Mouse (Mus musculus): ENCODE measurements around the gene Epb41l4b.

DNA sequence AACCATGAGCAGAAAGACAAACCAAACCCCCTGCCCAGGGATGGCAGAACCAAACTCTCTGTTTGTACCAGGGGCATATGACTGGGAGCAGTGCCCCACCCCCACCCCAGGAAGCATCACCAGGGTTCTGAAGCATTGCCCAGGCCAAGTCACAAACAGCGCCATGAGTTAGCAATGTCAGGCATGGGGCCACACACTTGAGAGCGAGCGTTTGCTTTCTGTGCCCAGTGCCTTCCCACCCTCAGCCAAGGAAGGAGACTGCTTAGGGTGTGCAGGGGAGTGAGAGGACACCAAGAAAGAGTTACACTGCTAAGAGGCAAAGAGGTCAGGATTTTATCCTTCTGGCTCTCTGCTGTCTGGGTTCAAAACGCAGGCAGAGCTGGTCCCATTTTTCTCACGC is 132.8 kb downstream of the Epb41l4b start:
- TF ChIP-seq CTCF (IDR thresholded peaks at IDR 0.05; ENCODE audit: insufficient read depth, low read depth, low read length) (no peak), POLR2A (IDR thresholded peaks at IDR 0.05; ENCODE audit: insufficient read depth, low read depth, low read length) (no peak)

Data from olfactory bulb, adult 2 months (tissue).